Mouse (Mus musculus): ENCODE measurements around the gene Rexo5.

The Rexo5 gene

DNA sequence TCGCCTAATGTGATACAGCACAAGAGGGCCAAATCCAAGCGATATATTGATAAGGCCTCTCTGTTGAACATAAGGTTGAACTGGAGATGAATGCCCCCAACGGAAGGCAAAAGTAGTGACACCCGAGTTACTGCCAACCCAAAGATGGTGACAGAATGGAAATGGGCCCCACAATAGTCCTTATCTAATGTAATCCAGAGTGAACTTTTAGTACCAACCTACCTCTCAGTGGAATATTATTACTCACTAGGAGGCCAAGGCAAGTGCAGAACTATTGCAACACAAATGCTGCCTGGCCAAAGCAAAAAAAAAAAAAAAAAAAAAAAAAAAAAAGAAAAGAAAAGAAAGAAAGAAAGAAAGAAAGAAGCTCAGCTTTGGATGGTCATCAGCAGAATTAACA lies 98.9 kb downstream of the Rexo5 start:
- no peak for DNase-seq (ENCODE audit: low read depth, low spot score)

DNA sequence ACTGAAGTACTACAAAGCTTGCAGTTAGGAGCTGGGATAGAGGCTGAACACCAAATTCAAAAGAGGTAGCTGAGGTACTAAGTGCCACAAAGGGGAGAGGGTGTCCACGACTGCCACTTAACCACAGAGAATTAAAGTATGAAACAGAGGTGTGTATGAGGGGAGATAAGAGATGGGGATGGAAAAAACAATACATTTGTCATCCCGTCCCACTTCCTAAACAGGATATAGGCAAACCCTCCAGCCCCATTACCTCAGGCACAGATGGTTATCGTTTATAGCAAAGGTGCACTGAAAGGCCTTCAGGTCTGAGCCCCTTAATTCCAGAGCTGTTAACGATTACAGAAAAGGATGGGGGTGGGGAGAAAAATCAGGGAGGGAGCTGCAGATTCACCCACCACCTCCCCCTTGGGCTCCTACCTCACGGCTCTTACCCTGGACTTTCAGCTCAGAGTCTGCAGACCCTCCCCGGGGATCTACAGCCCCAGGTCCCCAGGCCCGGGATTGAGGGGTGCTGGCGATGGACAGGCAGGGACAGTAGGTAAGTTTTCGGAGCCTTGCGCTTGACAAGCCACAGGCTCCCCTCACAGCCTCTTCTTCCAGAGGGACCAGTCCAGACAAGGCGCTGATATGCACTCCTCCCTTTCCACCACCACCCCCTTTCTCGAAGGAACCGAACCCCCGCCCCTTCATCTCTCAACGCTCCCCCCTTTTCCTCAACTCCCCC lies 101.2 kb downstream of the Rexo5 start:
- DNase-seq (ENCODE audit: low read depth, low spot score): no peak

DNA sequence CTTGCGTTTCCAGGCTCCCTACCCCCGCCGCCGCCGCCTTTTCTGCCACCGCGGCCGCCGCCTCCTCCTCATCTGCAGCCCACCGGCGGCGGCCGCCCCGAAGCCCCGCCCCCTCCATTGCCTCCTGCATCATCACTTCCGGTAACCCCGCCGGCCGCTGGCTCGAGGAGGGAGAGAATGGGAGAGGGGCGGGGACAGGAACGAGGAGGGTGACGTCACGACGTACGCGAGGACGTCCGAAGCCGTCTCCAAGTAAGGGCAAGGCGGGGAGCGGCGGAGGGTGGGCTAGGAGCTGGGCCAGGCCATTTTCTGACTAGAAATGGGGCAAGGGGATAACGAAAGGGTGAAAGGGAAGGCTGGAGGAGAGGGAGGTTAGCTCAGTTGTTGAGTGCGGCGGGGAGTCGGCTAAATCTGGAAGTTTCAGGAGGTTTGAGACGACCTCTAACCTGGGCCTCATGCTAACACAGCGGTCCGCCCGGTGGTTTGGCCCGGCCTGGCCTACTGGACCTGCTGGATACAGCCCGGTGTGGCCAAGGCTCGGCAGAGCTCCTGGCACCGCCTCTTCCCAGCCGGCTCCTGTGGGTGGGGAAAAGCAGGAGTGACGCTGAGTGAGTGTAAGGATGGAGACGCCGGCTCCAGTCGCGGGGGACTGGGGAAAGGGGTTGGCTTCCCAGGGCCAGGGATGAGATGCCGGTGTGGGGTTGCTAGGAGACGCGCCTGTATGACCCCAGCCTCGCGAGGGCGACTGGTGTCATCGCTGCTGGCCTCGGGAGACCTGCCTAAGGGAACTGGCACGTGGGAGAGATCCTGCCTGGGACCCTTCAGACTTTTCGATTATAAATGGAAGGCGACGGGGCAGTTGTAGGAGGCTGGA lies 102.1 kb downstream of the Rexo5 start, which contains the start of the genes Lyrm1 and Dcun1d3:
Lyrm1 (plus strand) TSS at position 223 of the 874 bp plus-strand sequence.
Dcun1d3 (minus strand) TSS at position 660 of the 874 bp plus-strand sequence.
- DNase-seq (ENCODE audit: low read depth, low spot score): peak; percentile 97

DNA sequence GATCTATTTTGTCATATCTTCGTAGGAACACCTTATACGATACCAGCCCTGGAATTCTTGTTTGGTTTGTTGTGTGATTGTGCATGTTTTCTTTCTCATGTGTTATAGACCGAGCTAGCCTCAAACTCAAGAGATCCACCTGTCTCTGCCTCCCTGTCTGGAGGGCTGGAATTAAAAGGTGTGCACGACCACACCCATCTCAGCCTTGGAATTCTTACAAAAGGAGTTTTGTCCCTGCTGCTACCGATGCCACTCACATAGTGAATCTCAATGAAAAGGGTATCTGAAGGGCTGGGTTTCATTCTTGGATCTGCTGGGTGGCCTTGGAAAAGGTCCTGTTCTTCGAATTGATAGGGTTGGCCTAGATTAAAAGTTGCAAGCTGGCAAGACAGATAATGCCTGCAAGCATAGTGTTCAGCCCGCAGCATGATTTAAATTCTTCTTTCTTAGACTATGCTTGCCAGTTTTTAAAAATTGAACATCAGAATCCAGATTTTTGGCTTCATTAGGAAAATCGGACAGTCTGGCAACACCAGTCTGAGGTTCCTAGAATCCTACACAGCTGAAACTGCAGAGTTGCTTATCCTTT lies 103.8 kb downstream of the Rexo5 start:
- DNase-seq (ENCODE audit: low read depth, low spot score): no peak

DNA sequence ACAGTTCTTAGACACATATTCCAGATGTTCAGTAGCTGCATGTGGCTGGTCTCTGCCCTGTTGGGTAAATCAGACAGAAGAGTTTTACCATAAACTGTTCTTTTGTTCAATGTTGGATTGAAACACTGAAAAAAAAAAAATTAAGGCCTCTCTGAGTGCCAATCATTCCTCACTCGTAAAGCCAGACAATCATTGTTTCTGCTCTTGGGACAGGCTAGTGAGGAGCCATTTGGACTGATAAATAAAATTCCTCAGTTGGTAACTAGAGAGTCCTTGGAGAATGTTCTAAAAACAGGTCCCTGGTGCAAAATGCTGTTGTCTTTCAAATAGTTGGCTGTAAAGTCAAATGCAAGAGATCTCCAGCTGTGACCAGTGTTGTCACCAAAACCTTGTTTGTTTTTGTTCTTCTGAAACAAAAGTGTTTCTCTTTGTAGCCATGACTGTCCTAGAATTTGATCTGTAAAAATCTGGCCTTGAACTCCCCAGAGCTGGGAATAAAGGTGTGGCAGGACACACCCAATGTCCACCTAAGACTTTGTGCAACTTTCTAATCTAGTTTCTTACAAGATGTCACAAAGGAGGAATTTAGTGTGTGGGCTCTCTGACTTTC lies 104.5 kb downstream of the Rexo5 start:
- DNase-seq (ENCODE audit: low read depth, low spot score): no peak

All from telencephalon, adult 2 months (tissue).